Mouse (Mus musculus) brain, adult 10 weeks (tissue): ENCODE results near the gene Vangl2. TPM values are rescaled to one million over a fixed set of nuclear protein-coding genes. Genes with fewer than 3 reads are reported as not detected.

Source experiments
- polyA plus RNA-seq: library from polyadenylated mRNA; stranded (reverse); fragments of 350-450 nt; fragmentation: Illumina TruSeq; extraction: RNeasy Lipid Tissue Mini Kit (QIAGEN cat#74804); gene quantifications from one replicate; pipeline ENCODE4 v1.2.3, GENCODE M21; 2015; ENCODE audit warnings: low read depth, low replicate concordance

Gene Vangl2
- 6.4 TPM for polyA plus RNA-seq

GRCm38 (mm10) chr1:172028394-172029275, at the start of gene Vangl2:
Vangl2 (minus strand) TSS chr1:172028444.

GRCm38 (mm10) chr1:172057491-172057921, 29.3 kb upstream of the Vangl2 start, which contains the start of gene Nhlh1:
Nhlh1 (minus strand) TSS chr1:172057573.

Other genes with a start within 250 kb of the Vangl2 start
- 5.3 TPM for gene Cd84, start 188.7 kb downstream of the Vangl2 start, polyA plus RNA-seq
- not detected for gene Gm10521, start 132.8 kb downstream of the Vangl2 start, polyA plus RNA-seq
- 0.34 TPM for gene Slamf6, start 110.9 kb downstream of the Vangl2 start, polyA plus RNA-seq
- 0.42 TPM for gene Nhlh1, start 29.1 kb upstream of the Vangl2 start, polyA plus RNA-seq
- gene Copa, start 54.1 kb upstream of the Vangl2 start, polyA plus RNA-seq: 128 TPM
- 56.8 TPM for gene Ncstn, start 54.4 kb upstream of the Vangl2 start, polyA plus RNA-seq
- 102 TPM for gene Pex19, start 98.3 kb upstream of the Vangl2 start, polyA plus RNA-seq
- gene Dcaf8, start 119.6 kb upstream of the Vangl2 start, polyA plus RNA-seq: 114 TPM
- 541 TPM for gene Pea15a, start 178.4 kb upstream of the Vangl2 start, polyA plus RNA-seq
- 2.0 TPM for gene Casq1, start 191.4 kb upstream of the Vangl2 start, polyA plus RNA-seq
- gene Atp1a4, start 230.0 kb upstream of the Vangl2 start, polyA plus RNA-seq: not detected
- gene Igsf8, start 233.2 kb upstream of the Vangl2 start, polyA plus RNA-seq: 168 TPM